Mouse (Mus musculus) common myeloid progenitor, adult 5-6 weeks (primary cell): Measurements from ENCODE around the gene Olfr123. TPM values are rescaled to one million over a fixed set of nuclear protein-coding genes. Genes with fewer than 3 reads are reported as not detected.

Source experiments
- ATAC-seq: replicated peaks from 2 replicates; pipeline ENCODE4 v1.8.0; 2016; ENCODE audit warnings: low read depth, mild to moderate bottlenecking, moderate TSS enrichment, inconsistent platforms; ENCODE audit not compliant: poor library complexity, severe bottlenecking
- total RNA-seq: library from RNA; stranded (forward); fragments of 200-1000, 187-1606 nt; gene quantifications from 2 replicates; pipeline ENCODE4 v1.2.3, GENCODE M21; 2017

Olfr123 gene
- not detected in 2 replicates for total RNA-seq

DNA sequence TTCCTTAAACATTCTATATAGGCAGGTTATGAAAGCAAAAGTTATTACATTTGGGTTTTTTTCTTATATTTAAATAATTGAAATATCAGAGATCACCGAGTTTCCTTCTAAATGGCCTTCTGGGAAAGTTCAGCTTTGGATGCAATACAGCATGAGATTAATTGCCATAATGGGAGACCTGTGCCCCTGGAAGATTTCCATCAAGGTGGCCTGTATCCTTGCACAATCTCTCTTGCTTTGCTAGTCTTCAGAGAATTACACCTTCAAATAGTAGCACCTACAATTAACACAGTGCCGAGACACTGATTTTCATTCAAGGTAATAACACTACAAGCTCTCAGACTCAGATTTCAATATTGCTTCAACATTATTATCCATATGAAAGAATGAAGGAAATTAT, at the start of gene Olfr123:
Gene Olfr123 (plus strand): TSS at position 301 of the 400 bp plus-strand sequence.
- ATAC-seq: no peak

DNA sequence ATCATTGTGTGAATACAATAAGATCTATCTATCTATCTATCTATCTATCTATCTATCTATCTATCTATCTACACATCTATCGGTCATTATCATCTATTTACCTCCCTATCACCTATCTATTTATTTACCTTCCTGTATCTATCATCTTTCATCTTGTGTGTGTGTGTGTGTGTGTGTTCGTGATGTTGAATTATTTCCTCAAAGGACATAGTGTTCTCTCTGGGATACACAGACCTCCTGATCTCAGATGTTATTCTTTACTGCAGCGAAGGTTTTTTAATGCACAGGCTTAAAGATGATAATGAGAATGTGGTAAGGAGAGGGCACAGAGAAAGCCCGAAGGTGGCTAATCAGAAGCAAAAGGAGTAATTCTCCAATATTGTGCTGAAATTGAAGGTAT, 25.0 kb upstream of the Olfr123 start, which contains the start of gene Olfr122:
Gene Olfr122 (plus strand): TSS at position 301 of the 400 bp plus-strand sequence.
- ATAC-seq: no peak

DNA sequence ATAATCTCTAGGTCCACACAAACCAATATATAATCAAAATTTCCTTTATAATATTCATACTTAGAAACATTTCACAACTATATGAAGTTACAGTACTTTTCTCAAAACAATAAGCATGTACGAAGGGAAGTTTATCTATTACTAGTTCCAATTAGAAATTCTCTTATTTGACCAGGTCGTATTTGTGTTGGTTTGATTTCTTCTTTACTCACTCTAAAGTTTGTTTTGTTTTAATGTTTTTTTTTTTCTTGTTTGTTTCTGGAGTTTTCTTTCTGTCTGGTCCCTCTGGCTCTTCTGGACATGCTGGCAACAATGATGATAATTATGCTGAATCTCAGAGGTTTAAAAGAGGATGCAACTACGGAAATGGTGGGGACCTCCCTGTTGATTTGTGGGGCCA, 6.3 kb downstream of the Olfr123 start, which contains the start of gene Olfr124:
Gene Olfr124 (plus strand): TSS at position 301 of the 400 bp plus-strand sequence.
- no peak for ATAC-seq

DNA sequence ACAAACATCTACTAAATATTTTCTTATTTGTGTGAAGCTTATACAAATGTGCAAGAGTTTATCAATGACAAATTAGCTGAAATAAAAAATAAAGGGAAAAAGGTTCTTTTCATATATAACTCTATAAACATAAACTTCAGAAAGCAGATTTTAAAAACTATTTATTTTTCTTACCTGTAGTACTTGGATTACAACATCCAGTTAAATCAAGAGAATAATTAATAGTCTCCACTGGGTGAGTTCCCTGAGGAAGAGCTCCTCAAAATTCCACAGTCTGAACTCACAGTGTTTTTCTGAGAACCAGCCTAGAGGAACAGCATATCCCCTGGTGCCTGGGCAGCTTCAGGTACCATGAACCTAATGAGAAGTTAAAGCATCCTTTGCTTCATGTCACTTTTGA, 39.3 kb downstream of the Olfr123 start, which contains the start of gene Olfr125:
Gene Olfr125 (plus strand): TSS at position 301 of the 400 bp plus-strand sequence.
- no peak for ATAC-seq

DNA sequence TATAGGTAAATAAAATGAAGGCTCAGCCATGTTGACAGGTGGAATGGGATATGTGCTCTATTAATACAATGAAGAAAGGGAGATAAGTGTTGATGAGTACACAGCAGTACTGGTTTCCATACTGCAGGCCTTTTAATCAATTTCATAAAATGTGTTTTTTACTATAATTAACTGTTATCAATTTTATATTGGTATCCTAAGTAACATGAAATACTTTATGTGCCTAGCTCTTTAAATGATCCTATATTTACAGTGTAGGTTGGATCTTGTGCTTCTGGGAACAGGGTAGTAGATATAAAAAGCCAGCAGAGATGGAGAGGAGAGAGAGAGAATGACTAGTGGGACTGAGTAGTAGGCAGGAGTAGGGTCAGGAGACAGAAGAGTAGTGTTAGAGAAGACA, 53.9 kb downstream of the Olfr123 start, which contains the start of gene Olfr126:
Gene Olfr126 (plus strand): TSS at position 301 of the 400 bp plus-strand sequence.
- no peak for ATAC-seq

Other genes with a start within 250 kb of the Olfr123 start
- gene Olfr112, start 224.1 kb upstream of the Olfr123 start, total RNA-seq: not detected in 2 replicates
- gene Olfr113, start 215.9 kb upstream of the Olfr123 start, total RNA-seq: not detected in 2 replicates
- not detected in 2 replicates for gene Olfr114, start 200.8 kb upstream of the Olfr123 start, total RNA-seq
- not detected in 2 replicates for gene Olfr115, start 166.4 kb upstream of the Olfr123 start, total RNA-seq
- gene Olfr116, start 166.3 kb upstream of the Olfr123 start, total RNA-seq: not detected in 2 replicates
- gene Olfr117, start 129.7 kb upstream of the Olfr123 start, total RNA-seq: not detected in 2 replicates
- gene Olfr118, start 126.5 kb upstream of the Olfr123 start, total RNA-seq: not detected in 2 replicates
- gene Olfr119, start 97.0 kb upstream of the Olfr123 start, total RNA-seq: not detected in 2 replicates
- gene Olfr120, start 71.7 kb upstream of the Olfr123 start, total RNA-seq: not detected in 2 replicates
- not detected in 2 replicates for gene Olfr121, start 44.7 kb upstream of the Olfr123 start, total RNA-seq
- gene Olfr122, start 24.9 kb upstream of the Olfr123 start, total RNA-seq: not detected in 2 replicates
- gene Olfr124, start 6.4 kb downstream of the Olfr123 start, total RNA-seq: not detected in 2 replicates
- gene Olfr125, start 39.4 kb downstream of the Olfr123 start, total RNA-seq: not detected in 2 replicates
- gene Olfr126, start 54.0 kb downstream of the Olfr123 start, total RNA-seq: not detected in 2 replicates
- not detected in 2 replicates for gene Olfr127, start 106.9 kb downstream of the Olfr123 start, total RNA-seq
- gene Olfr128, start 127.0 kb downstream of the Olfr123 start, total RNA-seq: not detected in 2 replicates
- not detected in 2 replicates for gene Olfr761, start 159.6 kb downstream of the Olfr123 start, total RNA-seq